Mouse (Mus musculus): ENCODE results near the gene Ccr5. TPM values are rescaled to one million over a fixed set of nuclear protein-coding genes. Genes with fewer than 3 reads are reported as not detected.
"Not testable (repeated sequence)": the region's sequence is repeated elsewhere in the genome, so short reads cannot be mapped to it uniquely, and the experiment has no call there.

Ccr5 gene
- total RNA-seq, 2 experiments from 2014 or later = 3.3 to 5.0 TPM

GRCm38 (mm10) chr9:124112591-124113239 lies 8.6 kb upstream of the Ccr5 start:
- intact Hi-C loops (cut with DNase I) = no loop called here

GRCm38 (mm10) chr9:124113777-124114176 lies 7.6 kb upstream of the Ccr5 start:
- intact Hi-C loops (cut with DNase I) = no loop called here
- no peak for TF ChIP-seq CTCF (IDR thresholded peaks at IDR 0.05)
- H3K27ac ChIP-seq = no peak overlapping the region
- no peak for DNase-seq (ENCODE audit: extremely low spot score in 1 of 2, low spot score in 2 of 2)
- no peak overlapping the region for H3K4me3 ChIP-seq

More at GRCm38 (mm10) chr9:124112591-124113239, 8.6 kb upstream of the Ccr5 start:
- H3K4me3 ChIP-seq = no peak overlapping the region
- DNase-seq (ENCODE audit: extremely low spot score in 1 of 2, low spot score in 2 of 2) = no peak
- H3K27ac ChIP-seq = no peak overlapping the region
- TF ChIP-seq CTCF (IDR thresholded peaks at IDR 0.05) = no peak

GRCm38 (mm10) chr9:124118489-124118888 lies 2.9 kb upstream of the Ccr5 start:
- Histone ChIP-seq H3K27ac (no peak overlapping the region), H3K4me3 (no peak overlapping the region)
- peak; percentile 27 for TF ChIP-seq CTCF (IDR thresholded peaks at IDR 0.05)
- DNase-seq (ENCODE audit: extremely low spot score in 1 of 2, low spot score in 2 of 2) = no peak
- intact Hi-C loops (cut with DNase I) = no loop called here

- DNase-seq (ENCODE audit: extremely low spot score in 1 of 2, low spot score in 2 of 2) = no peak
- no peak overlapping the region for H3K4me3 ChIP-seq
- H3K27ac ChIP-seq = no peak overlapping the region; the same call in 1 of the 2 replicates
- TF ChIP-seq CTCF (IDR thresholded peaks at IDR 0.05) = no peak
- intact Hi-C loops (cut with DNase I) = loop anchor here (5.0 kb wide), 1 partner anchor 88 kb away; no protein-coding TSS in a partner anchor
Observed at GRCm38 (mm10) chr9:124125576-124125975, 4.2 kb downstream of the Ccr5 start.

- no peak for TF ChIP-seq CTCF (IDR thresholded peaks at IDR 0.05)
- H3K27ac ChIP-seq = peak overlapping the region; percentile 47; the same call in 1 of the 2 replicates
- no peak for DNase-seq (ENCODE audit: extremely low spot score in 1 of 2, low spot score in 2 of 2)
- intact Hi-C loops (cut with DNase I) = loop anchor here (5.0 kb wide), 1 partner anchor 89 kb away; no protein-coding TSS in a partner anchor
- H3K4me3 ChIP-seq = no peak overlapping the region
Observed at GRCm38 (mm10) chr9:124126373-124126772, 5.0 kb downstream of the Ccr5 start.

GRCm38 (mm10) chr9:124127412-124127811 lies 6.1 kb downstream of the Ccr5 start:
- DNase-seq (ENCODE audit: extremely low spot score in 1 of 2, low spot score in 2 of 2) = no peak
- no peak overlapping the region for H3K4me3 ChIP-seq
- TF ChIP-seq CTCF (IDR thresholded peaks at IDR 0.05) = no peak; the same call in 1 of the 2 replicates
- H3K27ac ChIP-seq = no peak overlapping the region
- intact Hi-C loops (cut with DNase I) = loop anchor here (1.0 to 5.0 kb wide), 2 partner anchors 90 to 141 kb away; no protein-coding TSS in a partner anchor

GRCm38 (mm10) chr9:124128379-124128778 lies 7.0 kb downstream of the Ccr5 start:
- intact Hi-C loops (cut with DNase I) = loop anchor here (5.0 kb wide), 1 partner anchor 91 kb away; no protein-coding TSS in a partner anchor
- no peak overlapping the region for H3K27ac ChIP-seq
- DNase-seq (ENCODE audit: extremely low spot score in 1 of 2, low spot score in 2 of 2) = peak; percentile 17 to 27
- peak; percentile 74 for TF ChIP-seq CTCF (IDR thresholded peaks at IDR 0.05)
- H3K4me3 ChIP-seq = no peak overlapping the region

GRCm38 (mm10) chr9:124132899-124133298 lies 11.6 kb downstream of the Ccr5 start:
- H3K27ac ChIP-seq; intact Hi-C loops (cut with DNase I); DNase-seq (ENCODE audit: extremely low spot score in 1 of 2, low spot score in 2 of 2); H3K4me3 ChIP-seq: not testable (repeated sequence)

GRCm38 (mm10) chr9:124134919-124135318 lies 13.6 kb downstream of the Ccr5 start:
- DNase-seq (ENCODE audit: extremely low spot score in 1 of 2, low spot score in 2 of 2); H3K27ac ChIP-seq; H3K4me3 ChIP-seq; intact Hi-C loops (cut with DNase I): not testable (repeated sequence)

GRCm38 (mm10) chr9:124137619-124138018 lies 16.3 kb downstream of the Ccr5 start:
- no peak overlapping the region for H3K4me3 ChIP-seq
- DNase-seq (ENCODE audit: extremely low spot score in 1 of 2, low spot score in 2 of 2) = no peak
- no peak for TF ChIP-seq CTCF (IDR thresholded peaks at IDR 0.05)
- intact Hi-C loops (cut with DNase I) = no loop called here
- H3K27ac ChIP-seq = no peak overlapping the region

GRCm38 (mm10) chr9:124138055-124138775 lies 16.9 kb downstream of the Ccr5 start:
- no peak overlapping the region for H3K4me3 ChIP-seq
- H3K27ac ChIP-seq = no peak overlapping the region
- TF ChIP-seq CTCF (IDR thresholded peaks at IDR 0.05) = no peak
- no peak for DNase-seq (ENCODE audit: extremely low spot score in 1 of 2, low spot score in 2 of 2)
- intact Hi-C loops (cut with DNase I) = no loop called here

- Histone ChIP-seq H3K27ac (no peak overlapping the region), H3K4me3 (no peak overlapping the region)
- intact Hi-C loops (cut with DNase I) = no loop called here
- TF ChIP-seq CTCF (IDR thresholded peaks at IDR 0.05) = no peak
- no peak for DNase-seq (ENCODE audit: extremely low spot score in 1 of 2, low spot score in 2 of 2)
Observed at GRCm38 (mm10) chr9:124143678-124144077, 22.3 kb downstream of the Ccr5 start.

All from left cerebral cortex, adult 2 months (tissue).